Mouse (Mus musculus) heart, embryonic 16.5 days (tissue): Measurements from ENCODE around the gene Sh3bp4. TPM values are rescaled to one million over a fixed set of nuclear protein-coding genes. Genes with fewer than 3 reads are reported as not detected.

Experiments
- ATAC-seq: fragments of 200-750 bp; cut with Nextera tagmentation; replicated peaks from 2 replicates; pipeline ENCODE4 v1.8.0; 2017; ENCODE audit warnings: moderate number of reproducible peaks; ENCODE audit not compliant: insufficient read depth, low FRiP score; ENCODE audit errors: extremely low read depth
- H3K27ac ChIP-seq: fragments of 300-500 bp; sonication (generic); 2 replicates; pipeline ENCODE4 v1.5.1; 2014; ENCODE audit warnings: mild to moderate bottlenecking, low read length, control low read depth, moderate library complexity
- H3K27me3 ChIP-seq: fragments of 300-500 bp; sonication (generic); 2 replicates; pipeline ENCODE4 v1.6.1; 2014; ENCODE audit warnings: low read length, mixed read lengths; ENCODE audit not compliant: control insufficient read depth, insufficient read depth
- H3K36me3 ChIP-seq: fragments of 300-500 bp; sonication (generic); 2 replicates; pipeline ENCODE4 v1.6.1; 2014; ENCODE audit not compliant: control insufficient read depth, insufficient read depth
- H3K4me1 ChIP-seq: fragments of 300-500 bp; sonication (generic); 2 replicates; pipeline ENCODE4 v1.6.1; 2014; ENCODE audit warnings: low read length, mixed read lengths; ENCODE audit not compliant: control insufficient read depth, insufficient read depth
- H3K4me2 ChIP-seq: fragments of 300-500 bp; sonication (generic); 2 replicates; pipeline ENCODE4 v1.6.1; 2014; ENCODE audit warnings: low read depth, mild to moderate bottlenecking, control low read depth, low read length
- H3K4me3 ChIP-seq: fragments of 300-500 bp; sonication (generic); 2 replicates; pipeline ENCODE4 v1.5.1; 2014; ENCODE audit warnings: mild to moderate bottlenecking, control low read depth, low read length
- H3K9ac ChIP-seq: fragments of 300-500 bp; sonication (generic); 2 replicates; pipeline ENCODE4 v1.6.1; 2014; ENCODE audit warnings: low read length, control low read depth
- H3K9me3 ChIP-seq: fragments of 300-500 bp; sonication (generic); replicated peaks from 2 replicates; pipeline ENCODE4 v1.6.1; 2016; ENCODE audit warnings: low read length; ENCODE audit not compliant: control insufficient read depth
- WGBS: fragments of 180-500 bp; shearing (Covaris S2); extraction: QIAGEN DNeasy Blood & Tissue Kit; methylation state at CpG from one replicate; pipeline ENCODE4 v1.1.7; 2014; 5-methylcytosine and 5-hydroxymethylcytosine counted together
- polyA plus RNA-seq: library from polyadenylated mRNA; unstranded; fragments of >200 nt; fragmentation: Nextera tagmentation; extraction: Ambion mirVana; gene quantifications from 2 replicates; pipeline ENCODE4 v1.2.1, GENCODE M21; 2015

Sh3bp4 gene
- polyA plus RNA-seq, 1 experiment from 2014 or later: 19.2 TPM

DNA sequence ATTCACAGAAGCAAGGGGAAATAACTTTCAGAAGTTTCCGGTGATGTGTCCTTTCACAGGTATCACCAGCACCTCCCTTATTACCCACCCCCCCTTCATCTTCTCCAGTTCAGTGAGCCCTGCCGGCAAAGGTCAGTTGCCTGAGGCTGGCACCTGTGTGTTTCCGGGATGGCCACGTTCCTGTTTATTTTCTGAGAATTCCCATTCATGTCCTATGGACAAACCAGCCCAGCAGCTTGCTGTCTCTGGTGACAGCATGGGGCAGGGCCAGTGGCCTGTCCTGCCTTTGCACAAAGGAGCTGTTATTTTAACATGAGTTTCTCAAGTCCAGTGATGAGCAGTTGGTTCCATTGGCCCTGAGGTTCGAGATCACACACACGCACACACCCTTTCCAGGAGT, 37.3 kb downstream of the Sh3bp4 start:
- 61% methylated on average over 6 of the region's 6 CpGs for WGBS
- Histone ChIP-seq H3K4me3 (no peak overlapping the region), H3K4me2 (no peak overlapping the region), H3K27me3 (no peaks in the 10 kb centered on the region), H3K9ac (no peak overlapping the region), H3K4me1 (peaks cover 89% of the 10 kb centered on the region), H3K36me3 (0 out of 2 replicates have a peak, but pooled peaks cover under 1% of the 10 kb centered on the region), H3K27ac (peak overlapping the region; percentile 91), H3K9me3 (no peaks in the 10 kb centered on the region)
- ATAC-seq: no peak

DNA sequence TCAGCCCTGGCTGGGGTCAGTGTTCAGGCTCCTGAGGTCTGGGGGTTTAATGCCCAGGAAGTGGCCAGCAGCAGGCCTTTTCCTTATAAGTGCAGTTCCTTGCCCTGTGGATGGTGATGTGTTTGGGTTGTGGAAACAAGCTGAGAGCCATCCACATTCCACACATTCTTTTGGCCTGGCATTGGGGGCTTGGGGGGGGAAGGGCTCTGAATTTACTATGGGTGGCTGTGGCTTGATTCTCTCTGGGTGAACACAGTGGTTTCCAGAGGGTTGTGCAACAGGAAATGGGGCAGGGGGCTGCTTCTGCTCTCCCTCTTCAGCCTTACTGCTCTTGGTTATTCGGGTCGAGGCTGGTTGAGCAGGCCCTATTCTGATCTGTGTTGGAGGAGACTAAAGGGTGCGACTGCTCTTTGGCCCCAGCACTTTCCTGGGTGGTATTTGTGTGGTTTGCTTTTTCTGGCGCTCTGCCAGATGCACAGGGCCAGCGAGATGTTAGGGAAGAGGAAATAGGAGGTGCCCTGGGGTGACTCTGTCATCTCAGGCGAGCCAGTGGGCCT, 38.2 kb downstream of the Sh3bp4 start:
- 4% methylated on average over 6 of the region's 6 CpGs for WGBS
- peak overlapping the region; percentile 57 for H3K9ac ChIP-seq
- peak overlapping the region; percentile 91 for H3K27ac ChIP-seq
- peaks cover 85% of the 10 kb centered on the region for H3K4me1 ChIP-seq
- no peaks in the 10 kb centered on the region for H3K27me3 ChIP-seq
- peaks cover 6% of the 10 kb centered on the region; the same call in 1 of the 2 replicates for H3K36me3 ChIP-seq
- no peaks in the 10 kb centered on the region for H3K9me3 ChIP-seq
- peak; percentile 31; the same call in 1 of the 2 replicates for ATAC-seq
- peak overlapping the region; percentile 37 for H3K4me2 ChIP-seq
- H3K4me3 ChIP-seq: no peak overlapping the region

DNA sequence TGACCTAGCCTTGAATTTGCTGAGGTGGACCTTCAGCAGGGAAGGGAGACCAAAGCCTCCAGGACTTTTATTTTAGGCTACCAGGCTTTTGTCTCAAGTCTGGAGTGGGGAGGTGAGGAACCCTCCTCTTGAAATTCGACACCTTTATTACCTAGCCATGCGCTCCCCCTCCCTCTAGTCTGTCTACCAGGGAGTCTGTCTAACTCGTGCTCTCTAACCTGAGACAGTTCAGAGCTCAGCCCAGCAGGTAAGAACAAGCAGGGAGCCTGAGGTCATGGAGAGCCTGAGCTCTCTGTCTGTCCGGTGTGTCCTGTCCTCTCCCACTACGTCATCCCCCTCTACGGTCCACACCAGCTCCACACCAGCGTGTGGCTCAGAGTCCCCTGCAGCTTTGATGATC, 39.6 kb downstream of the Sh3bp4 start:
- Histone ChIP-seq H3K27ac (peak overlapping the region; percentile 3; the same call in 1 of the 2 replicates), H3K4me2 (no peak overlapping the region), H3K9ac (0 out of 2 replicates have a peak overlapping the region, but pooled peaks have one; percentile 20), H3K4me1 (peaks cover 74% of the 10 kb centered on the region), H3K36me3 (peaks cover 6% of the 10 kb centered on the region; the same call in 1 of the 2 replicates), H3K27me3 (no peaks in the 10 kb centered on the region), H3K9me3 (no peaks in the 10 kb centered on the region), H3K4me3 (no peak overlapping the region)
- no peak for ATAC-seq
- 59% methylated on average over 7 of the region's 7 CpGs for WGBS

DNA sequence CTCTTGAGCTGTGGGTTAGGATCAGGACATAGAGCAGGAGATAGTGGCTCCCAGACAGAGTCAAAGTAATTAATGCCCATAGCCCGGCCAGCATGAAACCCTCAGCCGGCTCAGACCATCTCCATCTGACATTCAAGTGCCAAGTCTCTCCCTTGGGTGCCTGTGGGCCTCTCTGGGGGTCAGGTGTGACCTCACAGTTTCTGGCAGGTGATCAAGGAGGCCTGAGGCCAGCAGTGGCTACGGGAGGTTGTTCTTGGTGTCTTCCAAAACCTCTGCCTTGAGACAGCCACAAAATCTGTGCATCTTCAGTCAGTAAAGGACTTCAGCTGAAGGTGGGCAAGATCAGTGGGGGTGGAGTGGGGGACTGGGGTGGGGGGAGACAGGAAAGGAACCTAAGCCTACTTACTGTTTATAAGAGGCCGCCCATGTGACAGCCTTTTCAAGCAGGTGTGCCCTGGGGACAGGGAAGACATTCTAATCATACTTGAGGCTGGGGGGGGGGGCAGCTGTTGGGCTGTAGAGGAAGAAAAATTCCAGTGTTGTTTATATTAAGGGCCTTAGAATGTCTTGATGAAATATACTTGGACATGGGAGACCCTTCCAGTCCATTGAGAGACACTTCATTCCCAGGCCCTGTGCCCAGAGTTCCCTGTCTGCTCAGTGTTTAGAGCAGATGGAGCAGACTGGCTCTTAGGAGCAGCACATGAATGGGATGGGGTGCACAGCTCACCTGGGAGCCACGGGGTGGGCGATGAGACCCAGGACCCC, 40.7 kb downstream of the Sh3bp4 start:
- no peak overlapping the region for H3K9ac ChIP-seq
- ATAC-seq: no peak
- 58% methylated on average over 6 of the region's 6 CpGs for WGBS

DNA sequence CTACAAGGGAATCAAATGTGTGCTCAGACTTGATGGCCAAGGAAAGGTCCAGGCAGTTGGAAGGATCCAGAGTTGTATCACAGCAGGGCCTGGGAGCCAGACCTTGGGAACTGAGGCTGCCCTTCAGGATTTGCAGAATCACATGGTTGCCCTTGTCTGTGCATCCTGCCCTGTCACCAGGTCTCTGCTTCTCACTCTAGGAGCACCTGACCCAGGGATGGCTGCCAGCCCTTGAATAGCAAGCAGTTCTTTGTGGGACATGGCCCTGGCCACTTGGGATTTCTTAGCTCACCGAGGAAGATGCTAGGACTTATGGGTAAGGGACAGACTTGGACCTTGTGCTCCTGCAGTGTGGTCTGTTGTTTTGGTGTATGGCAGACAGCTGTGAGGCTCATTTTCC, 42.3 kb downstream of the Sh3bp4 start:
- peaks cover 6% of the 10 kb centered on the region; the same call in 1 of the 2 replicates for H3K36me3 ChIP-seq
- peak; percentile 26 for ATAC-seq
- WGBS: 56% methylated on average over 1 of the region's 1 CpGs
- no peaks in the 10 kb centered on the region for H3K9me3 ChIP-seq
- H3K4me2 ChIP-seq: no peak overlapping the region
- peak overlapping the region; percentile 57 for H3K27ac ChIP-seq
- H3K9ac ChIP-seq: peak overlapping the region; percentile 29; the same call in 1 of the 2 replicates
- H3K4me1 ChIP-seq: peaks cover 64% of the 10 kb centered on the region
- H3K4me3 ChIP-seq: no peak overlapping the region
- no peaks in the 10 kb centered on the region for H3K27me3 ChIP-seq

More for the DNA sequence above, 40.7 kb downstream of the Sh3bp4 start:
- Histone ChIP-seq H3K36me3 (peaks cover 6% of the 10 kb centered on the region; the same call in 1 of the 2 replicates), H3K4me2 (no peak overlapping the region), H3K4me3 (no peak overlapping the region), H3K4me1 (peaks cover 65% of the 10 kb centered on the region), H3K9me3 (no peaks in the 10 kb centered on the region), H3K27me3 (no peaks in the 10 kb centered on the region), H3K27ac (peak overlapping the region; percentile 42)

DNA sequence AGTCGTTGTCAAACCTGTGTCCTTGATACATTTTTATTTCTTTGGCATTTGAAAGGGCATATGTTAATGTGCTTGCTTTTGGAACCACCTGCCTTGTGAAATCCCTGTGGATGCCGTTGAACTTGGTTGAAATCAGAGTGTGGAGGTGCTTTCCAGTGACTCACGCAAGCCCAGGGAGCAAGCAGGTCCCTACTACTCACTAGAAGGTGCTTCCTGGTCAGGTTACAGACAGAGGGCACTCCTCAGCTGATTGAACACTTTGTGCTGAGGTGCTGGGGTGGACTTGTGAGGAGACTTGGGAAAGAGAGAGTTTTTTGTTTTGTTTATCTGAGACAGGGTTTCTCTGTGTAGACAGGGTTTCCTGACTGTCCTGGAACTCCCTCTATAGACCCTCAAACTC, 43.5 kb downstream of the Sh3bp4 start:
- Histone ChIP-seq H3K9me3 (no peaks in the 10 kb centered on the region), H3K27ac (no peak overlapping the region), H3K4me2 (no peak overlapping the region), H3K4me3 (no peak overlapping the region), H3K9ac (no peak overlapping the region), H3K4me1 (peaks cover 62% of the 10 kb centered on the region), H3K27me3 (no peaks in the 10 kb centered on the region), H3K36me3 (peaks cover 6% of the 10 kb centered on the region; the same call in 1 of the 2 replicates)
- no peak for ATAC-seq
- 88% methylated on average over 3 of the region's 3 CpGs for whole genome bisulfite sequencing

DNA sequence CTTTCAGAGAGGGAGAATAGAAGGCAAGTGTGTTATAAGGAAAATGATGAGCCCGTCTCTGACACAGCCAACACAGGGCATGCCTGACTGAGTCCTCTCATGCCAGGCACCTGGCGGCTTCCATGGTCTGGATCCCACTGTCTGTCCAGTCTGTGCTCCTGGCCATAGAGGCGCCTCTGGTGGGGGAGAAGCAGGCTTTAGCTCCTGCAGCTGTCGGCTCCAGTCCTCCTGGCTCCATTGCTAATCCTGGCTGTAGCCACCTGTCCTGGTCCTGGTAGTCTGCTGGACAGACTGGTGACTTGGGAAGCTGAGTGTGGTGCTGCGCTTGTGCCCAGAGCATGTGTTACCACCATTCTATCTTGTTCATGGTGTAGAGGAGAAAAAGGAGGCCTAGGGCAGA, 46.8 kb downstream of the Sh3bp4 start:
- H3K9ac ChIP-seq: no peak overlapping the region
- no peak overlapping the region for H3K4me2 ChIP-seq
- no peak overlapping the region for H3K4me3 ChIP-seq
- no peaks in the 10 kb centered on the region for H3K9me3 ChIP-seq
- peaks cover 62% of the 10 kb centered on the region for H3K4me1 ChIP-seq
- ATAC-seq: no peak
- WGBS: 77% methylated on average over 5 of the region's 5 CpGs
- H3K27me3 ChIP-seq: no peaks in the 10 kb centered on the region
- H3K36me3 ChIP-seq: peaks cover 6% of the 10 kb centered on the region; the same call in 1 of the 2 replicates
- H3K27ac ChIP-seq: no peak overlapping the region

DNA sequence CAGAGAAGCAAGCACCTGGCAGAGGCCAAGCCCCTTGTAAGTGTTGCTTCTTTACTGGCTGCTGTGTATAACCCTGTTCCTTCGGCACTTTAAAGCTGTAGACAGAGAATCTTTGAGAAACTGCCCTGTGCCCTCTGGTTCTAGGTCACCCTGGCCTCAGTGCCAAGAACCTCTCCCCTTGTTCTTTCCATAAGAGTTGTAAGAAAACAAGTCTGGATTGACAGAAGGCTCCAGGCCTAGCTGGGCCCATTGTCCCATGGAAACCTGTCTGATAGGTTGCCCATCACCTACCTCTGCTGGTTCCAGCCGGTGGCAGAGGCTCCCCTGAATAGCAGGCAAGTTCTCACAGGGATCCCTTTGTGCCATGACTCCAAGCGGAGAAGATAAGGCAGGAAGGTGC, 47.9 kb downstream of the Sh3bp4 start:
- Histone ChIP-seq H3K9me3 (no peaks in the 10 kb centered on the region), H3K27me3 (no peaks in the 10 kb centered on the region), H3K4me1 (peaks cover 61% of the 10 kb centered on the region), H3K9ac (no peak overlapping the region), H3K4me3 (no peak overlapping the region), H3K36me3 (no peaks in the 10 kb centered on the region; the same call in 1 of the 2 replicates), H3K27ac (no peak overlapping the region), H3K4me2 (no peak overlapping the region)
- 76% methylated on average over 3 of the region's 3 CpGs for WGBS
- ATAC-seq: no peak

DNA sequence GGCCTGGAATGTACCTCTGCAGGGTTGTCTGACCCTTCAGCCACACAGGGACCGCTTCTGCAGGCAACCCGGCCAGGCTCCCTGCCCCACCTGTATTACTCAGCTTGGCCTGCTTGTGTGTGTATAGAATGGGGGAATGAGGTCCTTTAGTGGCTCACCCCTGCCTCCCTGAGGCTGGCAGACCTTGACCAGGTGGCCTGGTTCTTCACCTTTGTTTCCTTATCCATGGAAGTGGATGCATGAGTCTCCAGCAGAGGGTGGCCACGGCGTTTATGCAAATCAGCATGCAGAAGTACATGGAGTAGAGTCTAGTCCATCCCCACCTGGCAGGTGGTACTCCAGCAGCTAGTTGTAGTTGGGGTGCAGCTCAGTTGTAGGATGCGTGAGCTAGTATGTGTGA, 48.6 kb downstream of the Sh3bp4 start:
- H3K4me1 ChIP-seq: peaks cover 68% of the 10 kb centered on the region
- H3K27me3 ChIP-seq: no peaks in the 10 kb centered on the region
- no peak overlapping the region for H3K4me2 ChIP-seq
- ATAC-seq: no peak
- no peaks in the 10 kb centered on the region for H3K36me3 ChIP-seq
- 83% methylated on average over 5 of the region's 5 CpGs for WGBS
- no peak overlapping the region for H3K9ac ChIP-seq
- H3K9me3 ChIP-seq: no peaks in the 10 kb centered on the region
- no peak overlapping the region for H3K4me3 ChIP-seq
- no peak overlapping the region for H3K27ac ChIP-seq
